Mouse (Mus musculus) CH12.LX (cell line): ENCODE measurements around the gene A930004D18Rik. TPM values are rescaled to one million over a fixed set of nuclear protein-coding genes. Genes with fewer than 3 reads are reported as not detected.

Experiments used
- DNase-seq: peaks from one replicate; pipeline ENCODE4 v3.0.0-alpha.2; 2013; ENCODE audit errors: extremely low read depth
- H3K27ac ChIP-seq: 2 replicates; pipeline ENCODE4 v1.5.1; 2012; ENCODE audit warnings: low read depth, mild to moderate bottlenecking, control low read depth, moderate library complexity; ENCODE audit not compliant: insufficient read depth
- H3K27me3 ChIP-seq: replicated peaks from 2 replicates; pipeline ENCODE3; 2012; ENCODE audit warnings: inconsistent platforms
- H3K36me3 ChIP-seq, 2 experiments: replicated peaks in 1 of 2; 2 replicates each; pipeline versions ENCODE3 to v1.6.1; 2012; ENCODE audit warnings: inconsistent platforms in 1 of 2, low read length in 1 of 2, mild to moderate bottlenecking in 1 of 2, mixed read lengths in 1 of 2, moderate library complexity in 1 of 2; ENCODE audit not compliant: control insufficient read depth in 1 of 2, insufficient read depth in 1 of 2
- H3K4me1 ChIP-seq, 2 experiments: 2 replicates each; pipeline ENCODE4 v1.6.1; 2012; ENCODE audit warnings: inconsistent platforms in 1 of 2, moderate library complexity in 1 of 2; ENCODE audit not compliant: insufficient read depth in 2 of 2, control insufficient read depth in 1 of 2
- H3K4me2 ChIP-seq: 2 replicates; pipeline ENCODE4 v1.6.1; 2012; ENCODE audit warnings: low read depth, mild to moderate bottlenecking, control low read depth; ENCODE audit not compliant: poor library complexity, insufficient read depth, severe bottlenecking
- H3K4me3 ChIP-seq, 3 experiments: fragments of 150-350 bp in 1 of 3; sonication (generic) in 1 of 3; replicated peaks in 1 of 3; 2 replicates each; pipeline versions ENCODE3 to v1.5.1; 2011 to 2012; ENCODE audit warnings: low read depth in 2 of 3, low read length in 2 of 3, mild to moderate bottlenecking in 2 of 3, moderate library complexity in 2 of 3, control low read depth in 1 of 3, improper control_type of control experiment in 1 of 3, inconsistent platforms in 1 of 3, mixed read lengths in 1 of 3; ENCODE audit not compliant: poor library complexity in 1 of 3
- H3K79me2 ChIP-seq: replicated peaks from 2 replicates; pipeline ENCODE4 v1.6.1; 2012; ENCODE audit warnings: mild to moderate bottlenecking, moderate library complexity; ENCODE audit not compliant: control insufficient read depth, poor library complexity, insufficient read depth, severe bottlenecking; ENCODE audit errors: extremely low read depth
- H3K9ac ChIP-seq: 2 replicates; pipeline ENCODE4 v1.6.1; 2012; ENCODE audit warnings: low read depth, mild to moderate bottlenecking, control low read depth, moderate library complexity; ENCODE audit not compliant: insufficient read depth
- H3K9me3 ChIP-seq: replicated peaks from 2 replicates; pipeline ENCODE3; 2012; ENCODE audit warnings: low read length, inconsistent platforms, mixed read lengths
- CHD1 ChIP-seq: IDR thresholded peaks from 2 replicates; pipeline ENCODE4 v1.6.1; 2012; ENCODE audit warnings: low read depth, low read length, improper control_type of control experiment, inconsistent platforms
- ETS1 ChIP-seq: conservative IDR thresholded peaks from 2 replicates; pipeline ENCODE4 v1.6.1; 2012; ENCODE audit warnings: low read depth, mild to moderate bottlenecking, inconsistent platforms, low read length, improper control_type of control experiment, moderate library complexity
- GABPA ChIP-seq: IDR thresholded peaks from 2 replicates; pipeline ENCODE4 v1.6.1; 2012; ENCODE audit warnings: low read depth, low read length, improper control_type of control experiment, inconsistent platforms; ENCODE audit not compliant: insufficient replicate concordance
- HCFC1 ChIP-seq: IDR thresholded peaks from 2 replicates; pipeline ENCODE4 v1.6.1; 2012; ENCODE audit warnings: low read depth, mild to moderate bottlenecking, inconsistent platforms, low read length, improper control_type of control experiment
- IRF4 ChIP-seq: IDR thresholded peaks from 2 replicates; pipeline ENCODE4 v1.6.1; 2014; ENCODE audit warnings: low read depth, mild to moderate bottlenecking, inconsistent platforms, low read length, improper control_type of control experiment
- MAFK ChIP-seq: IDR thresholded peaks from 2 replicates; pipeline ENCODE4 v1.6.1; 2011; ENCODE audit warnings: low read length, improper control_type of control experiment; ENCODE audit not compliant: insufficient replicate concordance
- MAX ChIP-seq: IDR thresholded peaks from 2 replicates; pipeline ENCODE4 v1.6.1; 2011; ENCODE audit warnings: low read length, improper control_type of control experiment
- MAZ ChIP-seq: IDR thresholded peaks from 2 replicates; pipeline ENCODE4 v1.6.1; 2012; ENCODE audit warnings: low read depth, mild to moderate bottlenecking, inconsistent platforms, low read length, improper control_type of control experiment, moderate library complexity
- POLR2AphosphoS2 ChIP-seq: IDR thresholded peaks from 2 replicates; pipeline ENCODE4 v1.6.1; 2011; ENCODE audit warnings: low read depth, low read length, improper control_type of control experiment
- RCOR1 ChIP-seq: conservative IDR thresholded peaks from 2 replicates; pipeline ENCODE4 v1.6.1; 2012; ENCODE audit warnings: low read depth, mild to moderate bottlenecking, inconsistent platforms, low read length, improper control_type of control experiment
- TBP ChIP-seq: conservative IDR thresholded peaks from 2 replicates; pipeline ENCODE4 v1.6.1; 2011; ENCODE audit warnings: low read depth, low read length, improper control_type of control experiment
- UBTF ChIP-seq: IDR thresholded peaks from 2 replicates; pipeline ENCODE4 v1.6.1; 2012; ENCODE audit warnings: low read depth, mild to moderate bottlenecking, inconsistent platforms, low read length, improper control_type of control experiment, moderate library complexity
- USF1 ChIP-seq: IDR thresholded peaks from 2 replicates; pipeline ENCODE4 v1.6.1; 2014; ENCODE audit warnings: low read depth, mild to moderate bottlenecking, inconsistent platforms, low read length, improper control_type of control experiment
- USF2 ChIP-seq: conservative IDR thresholded peaks from 2 replicates; pipeline ENCODE4 v1.6.1; 2011; ENCODE audit warnings: low read depth, low read length, improper control_type of control experiment
- ZMIZ1 ChIP-seq: IDR thresholded peaks from 2 replicates; pipeline ENCODE4 v1.6.1; 2012; ENCODE audit warnings: low read depth, mild to moderate bottlenecking, inconsistent platforms, low read length, improper control_type of control experiment
- ZNF384 ChIP-seq: IDR thresholded peaks from 2 replicates; pipeline ENCODE4 v1.6.1; 2012; ENCODE audit warnings: low read depth, low read length, improper control_type of control experiment, inconsistent platforms
- dilution Hi-C: fragments of 300-500 bp; cut with MboI; formaldehyde crosslinking; loops from 2 replicates; pipeline ENCODE4 v1.14.3; 2020; ENCODE audit warnings: low sequenced_read_pairs; ENCODE audit not compliant: extremely low pct_unique_long_range_greater_than_20kb, extremely low pct_ligation_motif_present
- in situ Hi-C: fragments of 300-500 bp; cut with MboI; formaldehyde crosslinking; loops from 3 replicates; pipeline ENCODE4 v1.14.3; 2019; ENCODE audit warnings: low sequenced_read_pairs, low pct_ligation_motif_present, low pct_unique_long_range_greater_than_20kb, mixed read lengths
- polyA plus RNA-seq: library from polyadenylated mRNA; unstranded; fragments of >175 nt; gene quantifications from 2 replicates; pipeline ENCODE4 v1.2.1, GENCODE M21; 2012; ENCODE audit warnings: low read depth; ENCODE audit not compliant: insufficient read length
- total RNA-seq, 2 experiments: library from RNA; depleted of rRNA; stranded (reverse); fragments of 300-350 nt in 1 of 2; fragments of >200 nt in 1 of 2; gene quantifications; 2 replicates each; pipeline ENCODE4 v1.2.3; 2012 to 2014

The A930004D18Rik gene
- total and polyA plus RNA-seq, 3 experiments: 0.15 to 1.7 (median 0.72) TPM

- peaks cover 4 to 21% of the 10 kb centered on the region in 2 experiments for H3K4me1 ChIP-seq
- no peak overlapping the region for H3K27ac ChIP-seq
- no peaks in the 10 kb centered on the region for H3K27me3 ChIP-seq
- H3K9ac ChIP-seq: no peak overlapping the region
- no peaks in the 10 kb centered on the region for H3K36me3 ChIP-seq
- DNase-seq: no peak
- in situ Hi-C loops: loop anchor here (5.0 to 25.0 kb wide), 3 partner anchors 182 to 662 kb away; partner anchors contain the start of genes Bmi1 and Spag6
- H3K4me2 ChIP-seq: no peak overlapping the region
- no peak overlapping the region for H3K4me3 ChIP-seq
- H3K79me2 ChIP-seq: no peaks in the 10 kb centered on the region
- TF ChIP-seq IRF4: no peak
- no peak for TF ChIP-seq MAX
- no peak for TF ChIP-seq CHD1
- TF ChIP-seq GABPA: no peak
- TF ChIP-seq UBTF: no peak
- TF ChIP-seq RCOR1: no peak
- no peak for TF ChIP-seq HCFC1
- TF ChIP-seq USF1: no peak
- no peak for TF ChIP-seq ZNF384
- no peak for TF ChIP-seq MAFK
- TF ChIP-seq, all 38 proteins: peak for 0
- dilution Hi-C loops: no loop called here
- H3K9me3 ChIP-seq: no peaks in the 10 kb centered on the region
Observed at GRCm38 (mm10) chr2:18025781-18026115, 11.8 kb downstream of the A930004D18Rik start.

GRCm38 (mm10) chr2:18025116-18025515 lies 12.4 kb downstream of the A930004D18Rik start:
- no peaks in the 10 kb centered on the region for H3K9me3 ChIP-seq
- H3K4me3 ChIP-seq: no peak overlapping the region
- no peak overlapping the region for H3K27ac ChIP-seq
- no peak overlapping the region for H3K4me2 ChIP-seq
- no peak for DNase-seq
- in situ Hi-C loops (loop anchor here (5.0 to 25.0 kb wide), 3 partner anchors 182 to 662 kb away; partner anchors contain the start of genes Bmi1 and Spag6), dilution Hi-C loops (no loop called here)
- no peaks in the 10 kb centered on the region for H3K27me3 ChIP-seq
- no peaks in the 10 kb centered on the region for H3K36me3 ChIP-seq
- H3K79me2 ChIP-seq: no peaks in the 10 kb centered on the region
- TF ChIP-seq GABPA: no peak
- no peak for TF ChIP-seq MAZ
- no peak for TF ChIP-seq ZMIZ1
- TF ChIP-seq TBP: no peak
- no peak for TF ChIP-seq RCOR1
- TF ChIP-seq ETS1: no peak
- TF ChIP-seq USF2: no peak
- TF ChIP-seq POLR2AphosphoS2: no peak
- no peak for TF ChIP-seq UBTF
- TF ChIP-seq IRF4: no peak
- H3K9ac ChIP-seq: no peak overlapping the region
- peaks cover 4 to 21% of the 10 kb centered on the region in 2 experiments for H3K4me1 ChIP-seq
